Mouse (Mus musculus) kidney, embryonic 16.5 days (tissue): ENCODE measurements around the gene Ccr7. TPM values are rescaled to one million over a fixed set of nuclear protein-coding genes. Genes with fewer than 3 reads are reported as not detected.
A peak's percentile ranks its signal among the peaks of the same experiment; 100 is the strongest.

Experiments used
- ATAC-seq: fragments of 200-750 bp; cut with Nextera tagmentation; 2 replicates; pipeline ENCODE4 v1.8.0; 2017; ENCODE audit warnings: moderate TSS enrichment; ENCODE audit not compliant: low FRiP score, low TSS enrichment
- H3K27ac ChIP-seq: fragments of 300-500 bp; sonication (generic); 2 replicates; pipeline ENCODE4 v1.5.1; 2014; ENCODE audit warnings: low read length
- H3K27me3 ChIP-seq: fragments of 300-500 bp; sonication (generic); 2 replicates; pipeline ENCODE4 v1.6.1; 2014; ENCODE audit warnings: low read length, control low read depth, mixed read lengths; ENCODE audit not compliant: insufficient read depth
- H3K36me3 ChIP-seq: fragments of 300-500 bp; sonication (generic); 2 replicates; pipeline ENCODE4 v1.6.1; 2014; ENCODE audit warnings: low read length, control low read depth, mixed read lengths; ENCODE audit not compliant: insufficient read depth
- H3K4me1 ChIP-seq: fragments of 300-500 bp; sonication (generic); 2 replicates; pipeline ENCODE4 v1.6.1; 2014; ENCODE audit warnings: low read length, control low read depth, mixed read lengths; ENCODE audit not compliant: insufficient read depth
- H3K4me2 ChIP-seq: fragments of 300-500 bp; sonication (generic); replicated peaks from 2 replicates; pipeline ENCODE4 v1.6.1; 2014; ENCODE audit warnings: low read depth, low read length
- H3K4me3 ChIP-seq: fragments of 300-500 bp; sonication (generic); 2 replicates; pipeline ENCODE4 v1.5.1; 2014; ENCODE audit warnings: mild to moderate bottlenecking, low read length
- H3K9ac ChIP-seq: fragments of 300-500 bp; sonication (generic); replicated peaks from 2 replicates; pipeline ENCODE4 v1.6.1; 2014; ENCODE audit warnings: low read length
- H3K9me3 ChIP-seq: fragments of 300-500 bp; sonication (generic); 2 replicates; pipeline ENCODE4 v1.6.1; 2016; ENCODE audit warnings: low read length, control low read depth
- WGBS: fragments of 180-500 bp; shearing (Covaris S2); extraction: QIAGEN DNeasy Blood & Tissue Kit; methylation state at CpG from one replicate; pipeline ENCODE4 v1.1.7; 2014; 5-methylcytosine and 5-hydroxymethylcytosine counted together
- polyA plus RNA-seq: library from polyadenylated mRNA; unstranded; fragments of >200 nt; fragmentation: Nextera tagmentation; extraction: Ambion mirVana; gene quantifications from 2 replicates; pipeline ENCODE4 v1.2.1, GENCODE M21; 2015

The Ccr7 gene
- polyA plus RNA-seq, 1 experiment from 2014 or later = 0.41 TPM

DNA sequence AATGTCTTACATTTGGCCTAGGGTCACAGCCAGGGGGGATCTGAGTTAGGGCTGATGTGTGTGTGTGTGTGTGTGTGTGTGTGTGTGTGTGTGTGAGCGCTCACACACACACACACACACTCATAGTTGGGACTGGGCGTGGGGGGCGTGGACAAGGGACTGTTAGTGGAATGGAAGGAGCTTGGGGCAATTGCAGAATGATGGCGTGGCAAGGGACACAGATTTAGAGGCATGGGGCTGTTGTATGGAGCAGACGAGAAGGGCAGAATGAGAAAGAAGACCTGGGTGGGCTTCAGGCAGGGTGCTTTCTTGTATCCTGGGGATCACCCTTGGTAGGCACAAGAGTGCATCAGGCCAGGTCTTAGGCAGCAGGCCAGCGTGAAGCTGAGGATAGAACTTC lies 12.8 kb downstream of the Ccr7 start:
- no peak for ATAC-seq
- H3K4me2 ChIP-seq = no peak overlapping the region
- no peaks in the 10 kb centered on the region for H3K36me3 ChIP-seq
- WGBS = 86% methylated on average over 6 of the region's 6 CpGs
- H3K27me3 ChIP-seq = no peaks in the 10 kb centered on the region
- H3K9me3 ChIP-seq = no peaks in the 10 kb centered on the region
- H3K4me3 ChIP-seq = no peak overlapping the region
- H3K9ac ChIP-seq = no peak overlapping the region
- H3K4me1 ChIP-seq = peaks cover 21% of the 10 kb centered on the region
- no peak overlapping the region for H3K27ac ChIP-seq

DNA sequence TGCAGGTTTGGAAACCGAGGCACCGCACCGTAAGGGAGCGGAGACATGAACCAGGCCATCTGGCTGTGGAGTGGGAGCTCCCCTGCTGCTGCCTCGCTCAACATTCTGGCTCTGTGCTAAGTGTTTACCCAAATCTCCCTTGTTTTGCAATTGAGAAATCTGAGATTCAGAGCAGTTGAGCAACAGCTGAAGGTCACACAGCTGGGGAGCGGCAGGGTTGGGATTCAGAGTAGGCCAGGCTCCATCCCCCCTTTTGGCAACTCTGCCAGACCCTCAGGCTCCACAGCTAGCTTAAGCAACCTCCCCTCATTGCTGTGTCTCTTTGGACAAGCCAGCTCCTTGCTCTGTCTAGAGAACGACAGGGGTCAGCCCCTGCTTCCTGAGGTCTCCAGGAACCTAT lies 13.3 kb downstream of the Ccr7 start:
- H3K27me3 ChIP-seq = no peaks in the 10 kb centered on the region
- H3K9ac ChIP-seq = no peak overlapping the region
- H3K9me3 ChIP-seq = no peaks in the 10 kb centered on the region
- H3K4me2 ChIP-seq = no peak overlapping the region
- H3K27ac ChIP-seq = no peak overlapping the region
- H3K4me3 ChIP-seq = no peak overlapping the region
- WGBS = 67% methylated on average over 7 of the region's 7 CpGs
- ATAC-seq = no peak
- H3K36me3 ChIP-seq = no peaks in the 10 kb centered on the region
- H3K4me1 ChIP-seq = peaks cover 18% of the 10 kb centered on the region

DNA sequence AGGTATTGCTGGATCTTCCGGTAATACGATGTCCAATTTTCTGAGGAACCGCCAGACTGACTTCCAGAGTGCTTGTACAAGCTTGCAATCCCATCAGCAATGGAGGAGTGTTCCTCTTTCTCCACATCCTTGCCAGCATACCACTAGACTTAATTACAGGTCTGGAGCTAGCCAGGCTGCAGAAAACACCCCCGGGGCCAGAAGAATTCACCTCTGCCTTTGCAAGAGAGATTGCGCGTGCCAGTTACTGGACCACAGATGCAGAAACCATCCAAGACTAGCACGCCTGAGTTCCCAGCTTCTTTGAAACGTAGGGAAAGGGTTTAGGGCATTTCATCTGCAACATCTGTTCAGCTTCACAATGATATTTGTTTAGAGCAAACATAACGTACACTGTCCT lies 15.9 kb downstream of the Ccr7 start:
- Histone ChIP-seq H3K9me3 (no peaks in the 10 kb centered on the region), H3K4me2 (no peak overlapping the region), H3K4me1 (peaks cover 22% of the 10 kb centered on the region), H3K27ac (no peak overlapping the region), H3K4me3 (no peak overlapping the region), H3K9ac (no peak overlapping the region), H3K36me3 (no peaks in the 10 kb centered on the region), H3K27me3 (no peaks in the 10 kb centered on the region)
- no peak for ATAC-seq
- WGBS = 74% methylated on average over 9 of the region's 9 CpGs

DNA sequence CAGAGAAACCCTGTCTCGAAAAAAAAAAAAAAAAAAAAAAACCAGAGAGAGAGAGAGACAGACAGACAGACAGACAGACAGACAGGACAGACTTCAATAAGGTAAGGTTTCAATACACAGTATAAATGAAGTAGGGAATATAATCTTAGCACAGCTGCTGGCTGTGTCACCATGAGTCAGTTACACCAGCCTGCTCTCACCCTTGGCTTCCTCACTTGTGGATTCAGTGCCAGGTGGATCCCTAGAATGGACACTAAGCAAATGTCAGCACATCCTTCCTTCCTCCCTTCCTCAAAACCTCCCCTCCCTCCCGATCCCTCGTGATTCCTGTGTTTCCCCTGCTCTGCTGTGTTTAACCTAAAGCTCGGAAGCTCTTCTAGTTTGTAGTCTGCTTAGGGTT lies 17.5 kb downstream of the Ccr7 start:
- Histone ChIP-seq H3K9me3 (no peaks in the 10 kb centered on the region), H3K36me3 (no peaks in the 10 kb centered on the region), H3K4me3 (no peak overlapping the region), H3K27ac (no peak overlapping the region), H3K9ac (no peak overlapping the region), H3K27me3 (no peaks in the 10 kb centered on the region), H3K4me1 (peaks cover 26% of the 10 kb centered on the region), H3K4me2 (no peak overlapping the region)
- ATAC-seq = no peak
- 85% methylated on average over 4 of the region's 4 CpGs for WGBS

DNA sequence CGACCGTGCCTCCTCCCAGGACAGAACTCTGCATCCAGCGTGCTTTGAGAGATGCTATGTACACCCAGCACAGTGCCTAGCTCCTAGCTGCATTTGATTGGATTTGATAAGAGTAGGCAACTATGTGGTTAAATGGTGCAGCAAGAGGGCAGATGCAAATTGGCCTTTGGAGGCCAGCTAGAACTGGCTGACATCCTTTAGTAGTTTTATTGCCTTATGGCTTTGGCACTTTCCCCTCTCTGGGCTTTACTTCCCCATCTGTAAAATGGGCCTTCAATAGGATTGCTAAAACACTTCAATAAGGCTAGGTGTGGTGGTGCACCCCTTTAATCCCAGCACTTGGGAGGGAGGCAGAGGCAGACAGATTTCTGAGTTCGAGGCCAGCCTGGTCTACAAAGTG lies 17.9 kb downstream of the Ccr7 start:
- no peak for ATAC-seq
- no peaks in the 10 kb centered on the region for H3K27me3 ChIP-seq
- H3K36me3 ChIP-seq = no peaks in the 10 kb centered on the region
- peaks cover 30% of the 10 kb centered on the region for H3K4me1 ChIP-seq
- H3K4me3 ChIP-seq = no peak overlapping the region
- H3K9me3 ChIP-seq = no peaks in the 10 kb centered on the region
- 54% methylated on average over 4 of the region's 4 CpGs for WGBS
- H3K27ac ChIP-seq = no peak overlapping the region
- H3K9ac ChIP-seq = 0 out of 2 replicates have a peak overlapping the region, but pooled peaks have one; percentile 14
- no peak overlapping the region for H3K4me2 ChIP-seq

DNA sequence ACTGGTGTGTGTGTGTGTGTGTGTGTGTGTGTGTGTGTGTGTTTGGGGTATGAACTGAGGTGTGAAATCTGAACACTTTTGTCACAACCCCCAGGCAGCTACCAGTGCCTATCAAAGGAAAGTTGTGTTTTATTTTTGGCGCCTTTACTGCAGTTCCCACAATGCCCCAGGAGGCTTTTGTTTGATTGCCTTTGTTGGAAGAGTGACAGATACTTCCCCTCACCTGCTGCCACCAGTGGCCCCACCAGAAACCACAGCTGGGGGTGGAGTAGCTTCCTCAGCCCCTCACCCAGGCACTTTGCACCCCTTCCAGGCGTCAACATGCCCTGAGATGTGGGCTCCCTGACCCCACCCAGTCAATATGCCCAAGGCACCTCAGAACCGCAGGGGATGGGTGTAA lies 18.5 kb downstream of the Ccr7 start:
- Histone ChIP-seq H3K27ac (no peak overlapping the region), H3K9me3 (no peaks in the 10 kb centered on the region), H3K9ac (peak overlapping the region; percentile 14; the same call in 1 of the 2 replicates), H3K27me3 (no peaks in the 10 kb centered on the region), H3K36me3 (no peaks in the 10 kb centered on the region), H3K4me2 (no peak overlapping the region), H3K4me1 (peaks cover 36% of the 10 kb centered on the region), H3K4me3 (no peak overlapping the region)
- no peak for ATAC-seq
- WGBS = 48% methylated on average over 3 of the region's 3 CpGs

DNA sequence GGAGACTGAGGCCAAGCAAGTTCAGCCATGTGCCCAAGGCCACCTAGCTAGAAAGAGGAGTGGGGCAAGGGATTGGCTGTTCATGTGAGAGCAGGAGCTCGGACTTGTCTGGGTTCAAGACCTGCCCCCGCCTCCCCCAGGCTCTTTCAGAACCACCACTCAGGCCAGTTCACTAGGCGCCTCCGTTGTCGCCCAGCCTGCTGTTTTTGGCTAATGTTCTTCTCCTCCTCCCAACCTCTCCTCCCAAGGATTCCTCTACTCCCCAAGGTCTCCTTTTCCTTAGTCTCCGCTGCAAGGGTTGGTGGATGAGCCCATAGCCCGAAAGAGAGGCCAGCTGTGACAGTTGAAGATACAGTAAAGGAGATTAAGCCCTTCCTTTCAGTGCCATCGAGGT lies 19.8 kb downstream of the Ccr7 start:
- Histone ChIP-seq H3K4me3 (no peak overlapping the region), H3K27ac (peak overlapping the region; percentile 90), H3K27me3 (no peaks in the 10 kb centered on the region), H3K4me2 (no peak overlapping the region), H3K36me3 (no peaks in the 10 kb centered on the region), H3K9me3 (no peaks in the 10 kb centered on the region), H3K9ac (no peak overlapping the region), H3K4me1 (peaks cover 37% of the 10 kb centered on the region)
- WGBS = 52% methylated on average over 8 of the region's 8 CpGs
- no peak for ATAC-seq

DNA sequence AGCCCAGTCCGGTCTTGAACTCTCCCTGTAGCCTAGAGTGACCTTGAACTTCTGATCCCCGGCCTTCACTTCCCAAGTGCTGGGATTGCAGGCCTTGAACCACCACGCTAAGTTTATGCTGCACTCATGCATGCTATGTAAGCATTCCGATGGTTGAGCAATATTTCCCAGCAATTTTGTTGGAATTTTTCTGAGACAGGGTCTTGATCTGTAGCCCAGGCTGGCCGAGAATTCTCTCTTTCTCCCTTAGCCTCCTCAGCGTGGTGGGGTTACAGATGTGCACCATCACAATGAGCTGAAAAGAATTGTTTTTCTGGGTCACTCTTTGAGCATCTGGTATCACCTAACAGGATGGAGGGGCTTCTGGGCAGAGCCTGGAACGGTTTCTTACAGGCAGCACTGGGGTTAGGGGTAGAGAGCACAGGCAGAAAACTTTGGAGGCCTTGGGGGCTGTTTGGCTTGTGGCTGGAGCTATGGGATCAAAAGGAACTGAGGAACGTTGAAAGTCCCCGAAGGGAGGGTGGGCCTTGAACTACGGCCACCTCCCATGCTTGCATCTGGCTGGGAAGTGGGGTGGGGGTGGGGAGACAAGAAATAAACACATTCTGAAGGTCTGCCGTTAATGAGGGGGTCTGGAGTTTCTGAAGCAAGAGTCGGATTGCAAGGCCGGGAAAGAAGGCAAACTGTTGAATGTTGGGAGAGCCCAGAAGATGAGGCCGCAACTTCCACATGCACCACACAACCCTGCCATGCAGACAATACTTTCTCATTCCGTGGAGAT lies 20.4 kb downstream of the Ccr7 start:
- H3K9ac ChIP-seq = no peak overlapping the region; the same call in 1 of the 2 replicates
- WGBS = 34% methylated on average over 15 of the region's 15 CpGs
- no peak for ATAC-seq

DNA sequence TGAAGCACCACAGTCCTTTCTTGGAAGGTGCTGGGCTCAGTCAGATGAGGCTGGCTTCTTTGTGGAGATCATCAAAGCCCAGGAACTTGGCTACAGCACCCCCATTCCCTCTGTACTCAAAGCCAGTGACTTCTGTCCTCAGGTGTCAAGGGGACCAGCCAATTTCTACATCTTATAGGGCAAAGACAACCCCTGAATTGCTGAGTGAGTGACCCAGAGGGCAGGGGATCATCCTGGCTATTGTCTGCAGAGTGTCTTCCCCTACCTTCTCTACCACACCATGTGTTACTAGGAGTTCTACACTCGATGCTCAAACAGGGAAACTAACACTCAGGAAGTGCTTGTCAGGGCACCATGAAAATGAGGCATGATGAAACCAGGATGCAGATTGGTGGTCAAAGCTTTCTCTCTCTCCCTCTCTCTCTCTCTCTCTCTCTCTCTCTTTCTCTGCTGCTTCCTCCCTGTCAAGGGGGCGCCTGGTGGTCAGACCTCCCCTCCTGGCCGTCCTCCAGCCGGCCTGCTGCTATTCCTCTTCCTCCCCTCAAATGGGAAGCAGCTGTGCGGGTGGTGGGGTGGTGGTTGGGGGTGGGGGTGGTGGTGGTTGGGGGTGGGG lies 21.5 kb downstream of the Ccr7 start:
- Histone ChIP-seq H3K4me3 (no peak overlapping the region), H3K4me2 (no peak overlapping the region), H3K9me3 (no peaks in the 10 kb centered on the region), H3K36me3 (no peaks in the 10 kb centered on the region), H3K27ac (peak overlapping the region; percentile 90), H3K4me1 (peaks cover 37% of the 10 kb centered on the region), H3K9ac (no peak overlapping the region), H3K27me3 (no peaks in the 10 kb centered on the region)
- WGBS = 20% methylated on average over 4 of the region's 5 CpGs
- no peak for ATAC-seq

More for the DNA sequence above, 20.4 kb downstream of the Ccr7 start:
- H3K4me1 ChIP-seq = peaks cover 37% of the 10 kb centered on the region
- H3K27ac ChIP-seq = peak overlapping the region; percentile 90
- no peaks in the 10 kb centered on the region for H3K9me3 ChIP-seq
- no peak overlapping the region for H3K4me2 ChIP-seq
- no peaks in the 10 kb centered on the region for H3K36me3 ChIP-seq
- H3K27me3 ChIP-seq = no peaks in the 10 kb centered on the region
- H3K4me3 ChIP-seq = no peak overlapping the region

DNA sequence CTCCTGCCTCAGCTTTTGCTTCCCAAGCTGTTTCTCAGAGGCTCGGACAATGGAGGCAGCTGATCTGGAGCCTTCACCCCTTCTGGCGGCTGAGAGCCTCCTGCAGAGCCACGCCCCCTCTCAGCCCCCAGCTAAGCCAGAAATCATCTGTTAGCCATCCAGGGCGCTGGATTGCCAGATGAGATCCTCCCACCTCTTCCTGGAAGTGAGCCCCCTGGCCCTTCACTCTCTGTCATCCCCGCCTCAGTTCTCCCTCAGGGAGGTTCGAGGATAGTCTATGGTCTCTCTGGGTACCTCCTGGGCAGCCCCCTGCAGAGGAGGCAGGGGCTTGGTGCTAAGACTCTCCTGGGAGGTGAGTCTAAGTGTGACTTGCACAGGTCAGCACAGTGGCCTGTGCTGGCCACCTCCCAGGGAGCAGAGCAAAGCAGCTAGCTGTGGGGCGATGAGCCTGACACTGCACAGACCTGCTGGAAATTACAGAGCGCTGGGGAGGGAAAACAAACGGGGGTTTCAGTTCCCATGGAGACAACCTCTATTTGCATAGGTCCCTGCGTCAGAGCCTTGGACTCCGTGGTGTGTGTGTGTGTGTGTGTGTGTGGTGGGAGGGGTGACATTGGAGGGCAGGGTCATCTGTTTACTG lies 22.7 kb downstream of the Ccr7 start:
- Histone ChIP-seq H3K9me3 (no peaks in the 10 kb centered on the region), H3K4me3 (peak overlapping the region; percentile 29), H3K4me1 (peaks cover 44% of the 10 kb centered on the region), H3K27ac (peak overlapping the region; percentile 90), H3K9ac (peak overlapping the region; percentile 61), H3K27me3 (no peaks in the 10 kb centered on the region), H3K36me3 (no peaks in the 10 kb centered on the region), H3K4me2 (peak overlapping the region; percentile 51)
- peak; percentile 76 for ATAC-seq
- 4% methylated on average over 11 of the region's 11 CpGs for WGBS
